Mouse (Mus musculus) C2C12 (cell line): ENCODE data around the gene Ccdc141. TPM values are rescaled to one million over a fixed set of nuclear protein-coding genes. Genes with fewer than 3 reads are reported as not detected.
"Not testable (repeated sequence)": the region's sequence is repeated elsewhere in the genome, so short reads cannot be mapped to it uniquely, and the experiment has no call there.

Experiments used
- H3K27me3 ChIP-seq: one replicate; pipeline ENCODE4 v1.6.1; 2011; ENCODE audit not compliant: control insufficient read depth, insufficient read depth, insufficient read length
- H3K36me3 ChIP-seq: one replicate; pipeline ENCODE4 v1.6.1; 2011; ENCODE audit not compliant: control insufficient read depth, insufficient read depth
- H3K4me3 ChIP-seq: one replicate; pipeline ENCODE4 v1.5.1; 2011; ENCODE audit warnings: mild to moderate bottlenecking, control low read depth; ENCODE audit not compliant: poor library complexity, insufficient read depth, severe bottlenecking
- H3K79me2 ChIP-seq: one replicate; pipeline ENCODE4 v1.6.1; 2011; ENCODE audit not compliant: control insufficient read depth, insufficient read depth
- H3K79me3 ChIP-seq: one replicate; pipeline ENCODE4 v1.6.1; 2011; ENCODE audit warnings: low read depth, control low read depth
- H3ac ChIP-seq: one replicate; pipeline ENCODE3; 2011; ENCODE audit warnings: low read depth; ENCODE audit not compliant: control insufficient read depth, insufficient read length
- CEBPB ChIP-seq: IDR thresholded peaks from one replicate; pipeline ENCODE4 v1.6.1; 2011; ENCODE audit warnings: low read depth, mild to moderate bottlenecking, control low read depth, moderate library complexity
- CTCF ChIP-seq: IDR thresholded peaks from one replicate; pipeline ENCODE4 v1.5.1; 2011; ENCODE audit not compliant: control insufficient read depth, insufficient read depth, insufficient read length
- FOSL1 ChIP-seq: IDR thresholded peaks from one replicate; pipeline ENCODE4 v1.8.0; 2011; ENCODE audit warnings: mild to moderate bottlenecking, low read length; ENCODE audit not compliant: poor library complexity, insufficient read depth, severe bottlenecking
- MAX ChIP-seq: IDR thresholded peaks from one replicate; pipeline ENCODE4 v1.6.1; 2011; ENCODE audit warnings: mild to moderate bottlenecking, control low read depth
- MYOD1 ChIP-seq: IDR thresholded peaks from one replicate; pipeline ENCODE4 v1.6.1; 2011; ENCODE audit warnings: low read depth; ENCODE audit not compliant: control insufficient read depth, insufficient read length
- MYOG ChIP-seq: IDR thresholded peaks from one replicate; pipeline ENCODE4 v1.6.1; 2011; ENCODE audit not compliant: control insufficient read depth, insufficient read length; ENCODE audit errors: extremely low read depth
- USF1 ChIP-seq: IDR thresholded peaks from one replicate; pipeline ENCODE4 v1.6.1; 2011; ENCODE audit warnings: low read depth, mild to moderate bottlenecking, control low read depth, moderate library complexity
- polyA plus RNA-seq: library from polyadenylated mRNA; unstranded; fragments of >200 nt; fragmentation: generic; extraction: Trizol; gene quantifications from one replicate; pipeline ENCODE4 v1.2.1, GENCODE M21; 2012; ENCODE audit warnings: missing spikeins

Ccdc141 gene
- polyA plus RNA-seq, 1 experiment = 0.77 TPM

DNA sequence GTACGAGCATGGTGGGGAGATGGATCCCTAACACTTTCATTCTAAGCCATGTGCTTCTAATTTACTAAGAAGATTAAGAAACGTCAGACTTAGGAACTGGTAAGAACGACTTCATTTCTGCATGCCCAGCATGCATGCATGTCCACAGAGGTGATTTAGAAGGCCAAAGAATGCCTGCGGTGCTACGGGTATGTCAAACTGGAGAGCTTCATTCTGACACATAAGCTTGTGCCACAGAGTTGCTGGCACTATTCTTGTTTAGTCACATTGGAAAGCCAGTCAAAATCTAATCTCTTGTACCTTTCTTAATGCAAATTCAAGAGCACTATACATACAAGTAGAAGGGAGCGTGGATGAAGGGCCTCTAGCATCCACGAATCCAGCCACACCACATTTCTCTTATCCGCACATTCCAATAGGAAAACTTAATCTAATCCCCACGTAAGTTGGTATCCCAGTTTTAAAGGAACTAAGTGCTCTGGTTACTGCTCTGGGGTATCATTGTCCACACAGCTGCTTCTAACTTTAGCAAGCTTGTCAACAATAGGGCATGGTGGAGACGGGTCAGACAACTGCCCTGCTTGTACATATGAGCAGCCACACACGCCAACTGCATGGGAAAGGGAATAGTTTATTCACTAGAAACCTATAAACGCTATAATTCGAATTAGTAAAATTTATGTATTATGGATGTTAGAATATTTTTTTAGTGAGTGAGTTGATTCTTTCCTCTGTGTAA lies 136.9 kb downstream of the Ccdc141 start:
- no peaks in the 10 kb centered on the region for H3K27me3 ChIP-seq
- H3K79me2 ChIP-seq = no peaks in the 10 kb centered on the region
- H3K4me3 ChIP-seq = no peak overlapping the region
- TF ChIP-seq CTCF (no peak), CEBPB (no peak), MYOD1 (no peak), MYOG (no peak), FOSL1 (no peak), USF1 (no peak), MAX (no peak)
- no peak overlapping the region for H3ac ChIP-seq
- no peaks in the 10 kb centered on the region for H3K36me3 ChIP-seq
- no peaks in the 10 kb centered on the region for H3K79me3 ChIP-seq

DNA sequence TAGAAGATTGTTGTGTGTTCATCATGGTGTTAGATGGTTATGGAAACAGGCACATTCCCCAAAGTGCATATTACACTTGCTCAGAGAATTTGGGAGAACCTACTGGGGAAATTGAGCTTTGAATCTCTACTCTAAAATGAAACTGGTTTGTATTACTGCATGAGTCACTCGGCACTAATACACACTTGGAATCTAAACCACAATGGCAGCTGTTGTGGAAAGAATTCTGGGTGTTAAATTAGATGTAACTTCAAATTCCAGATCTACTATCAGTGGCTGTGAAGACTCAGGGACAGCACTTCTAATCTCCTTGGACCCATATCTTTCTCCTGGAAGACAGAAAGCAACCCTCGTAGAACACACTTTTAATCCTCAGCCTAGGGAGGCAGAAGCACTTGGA lies 149.8 kb downstream of the Ccdc141 start:
- Histone ChIP-seq H3K27me3 (no peaks in the 10 kb centered on the region), H3K79me2 (no peaks in the 10 kb centered on the region), H3K79me3 (no peaks in the 10 kb centered on the region), H3K4me3 (no peak overlapping the region), H3K36me3 (no peaks in the 10 kb centered on the region), H3ac (no peak overlapping the region)
- TF ChIP-seq CEBPB (no peak), MYOD1 (peak; percentile 85)

DNA sequence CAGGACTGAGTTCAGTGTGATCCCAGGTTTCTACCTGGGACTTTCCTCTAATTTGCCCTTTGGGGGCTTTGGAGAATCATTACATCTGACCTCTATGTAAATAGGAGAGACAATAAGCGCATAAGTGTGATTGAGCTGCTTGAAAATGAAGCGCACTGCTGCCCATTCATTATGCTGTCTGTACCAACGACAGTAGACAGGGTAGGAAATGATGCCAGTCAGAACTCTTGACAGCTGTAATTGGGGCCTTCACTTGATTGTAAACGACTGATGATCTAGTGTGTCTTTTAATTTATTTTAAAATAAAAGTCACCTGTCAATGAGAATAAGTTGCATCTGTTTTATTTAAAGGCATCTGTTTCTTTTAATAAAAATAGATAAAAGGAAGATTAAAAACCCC lies 152.7 kb downstream of the Ccdc141 start:
- no peak for TF ChIP-seq CTCF
- TF ChIP-seq FOSL1 = no peak
- TF ChIP-seq USF1 = no peak
- no peak for TF ChIP-seq MYOD1
- no peak overlapping the region for H3ac ChIP-seq
- no peak overlapping the region for H3K4me3 ChIP-seq
- H3K27me3 ChIP-seq = no peaks in the 10 kb centered on the region
- H3K79me2 ChIP-seq = no peaks in the 10 kb centered on the region
- H3K79me3 ChIP-seq = no peaks in the 10 kb centered on the region
- no peaks in the 10 kb centered on the region for H3K36me3 ChIP-seq

DNA sequence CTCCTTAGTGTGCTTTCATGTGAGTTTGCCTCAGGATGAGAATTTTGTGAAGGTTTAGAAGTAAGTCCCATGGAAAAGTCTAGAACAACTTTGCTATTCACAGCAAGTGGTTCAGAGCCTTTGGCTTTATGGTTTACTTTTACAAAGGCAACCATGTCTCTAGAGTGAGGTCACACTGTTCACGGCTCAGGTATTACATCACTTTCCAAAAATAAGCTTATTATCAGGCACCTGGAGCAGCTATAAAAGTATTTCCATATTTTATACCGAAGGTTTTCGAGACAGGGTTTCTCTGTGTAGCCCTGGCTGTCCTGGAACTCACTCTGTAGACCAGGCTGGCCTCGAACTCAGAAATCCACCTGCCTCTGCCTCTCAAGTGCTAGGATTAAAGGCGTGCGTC lies 157.0 kb downstream of the Ccdc141 start:
- H3K36me3 ChIP-seq, H3K79me3 ChIP-seq, H3K4me3 ChIP-seq, H3K27me3 ChIP-seq, H3ac ChIP-seq, H3K79me2 ChIP-seq: not testable (repeated sequence)

DNA sequence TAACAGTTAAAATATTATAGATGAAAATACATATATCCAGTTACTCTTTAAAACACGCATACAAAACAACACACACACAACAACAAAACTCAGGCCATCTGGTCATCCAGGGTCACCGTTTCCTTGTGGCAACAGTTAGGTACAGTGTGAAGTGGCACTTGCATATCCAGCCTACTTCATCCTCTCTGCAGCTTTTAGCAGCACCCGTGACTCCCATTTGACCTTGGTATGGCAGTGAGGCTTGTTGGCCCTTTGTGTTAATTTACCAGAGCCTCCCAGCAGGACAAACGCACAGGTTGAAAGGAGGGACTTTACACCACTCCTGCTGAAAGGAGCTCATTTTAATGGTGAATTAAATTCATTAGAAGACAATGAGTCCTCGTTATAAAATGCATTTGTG lies 158.5 kb downstream of the Ccdc141 start:
- no peak for TF ChIP-seq CTCF
- TF ChIP-seq MYOG = no peak
- no peak for TF ChIP-seq CEBPB
- no peak for TF ChIP-seq FOSL1
- TF ChIP-seq USF1 = no peak
- no peak for TF ChIP-seq MAX
- no peak for TF ChIP-seq MYOD1
- no peaks in the 10 kb centered on the region for H3K79me2 ChIP-seq
- H3K27me3 ChIP-seq = no peaks in the 10 kb centered on the region
- H3ac ChIP-seq = no peak overlapping the region
- no peak overlapping the region for H3K4me3 ChIP-seq
- H3K79me3 ChIP-seq = no peaks in the 10 kb centered on the region
- H3K36me3 ChIP-seq = no peaks in the 10 kb centered on the region

DNA sequence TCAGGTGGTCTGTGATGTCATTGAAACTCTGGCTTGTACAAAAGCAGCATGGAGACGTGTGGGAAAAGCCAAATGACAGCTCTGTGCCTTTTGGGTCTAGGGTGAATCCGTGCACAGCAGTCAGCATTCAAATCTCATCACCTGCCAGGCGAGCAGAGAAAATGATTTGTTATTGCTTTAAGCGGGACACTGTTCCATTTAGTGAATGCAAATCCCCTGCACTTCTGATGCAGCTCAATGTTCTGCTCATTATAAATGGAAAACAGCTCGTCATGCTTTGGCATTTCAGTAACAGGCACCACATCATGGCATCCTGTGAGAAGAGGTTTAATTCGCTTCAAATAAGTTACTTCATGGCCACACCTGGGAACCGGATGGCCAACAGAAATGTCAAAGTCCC lies 163.4 kb downstream of the Ccdc141 start:
- no peaks in the 10 kb centered on the region for H3K36me3 ChIP-seq
- TF ChIP-seq USF1 (no peak), MAX (no peak)
- H3ac ChIP-seq = no peak overlapping the region
- no peaks in the 10 kb centered on the region for H3K27me3 ChIP-seq
- no peaks in the 10 kb centered on the region for H3K79me2 ChIP-seq
- H3K4me3 ChIP-seq = no peak overlapping the region
- no peaks in the 10 kb centered on the region for H3K79me3 ChIP-seq

DNA sequence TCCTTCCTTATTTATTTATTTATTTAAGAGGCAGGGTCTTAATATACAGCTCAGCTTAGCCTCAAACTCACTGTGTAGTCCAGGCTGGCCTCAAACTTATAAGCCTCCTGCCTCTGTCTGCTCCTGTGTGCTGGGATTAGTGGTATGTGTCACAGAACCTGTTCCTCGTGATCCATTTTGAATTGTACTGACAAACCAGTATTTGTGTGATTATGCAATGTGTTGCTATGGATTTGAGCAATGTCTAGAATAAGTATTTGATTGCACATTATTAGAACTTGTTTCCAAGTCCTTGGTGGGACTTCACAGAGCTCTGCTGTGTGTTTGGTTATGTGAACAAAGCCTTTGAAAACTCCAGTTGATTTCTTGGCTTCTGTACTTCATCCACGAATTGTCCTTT lies 167.3 kb downstream of the Ccdc141 start:
- Histone ChIP-seq H3K79me2 (no peaks in the 10 kb centered on the region), H3K27me3 (no peaks in the 10 kb centered on the region), H3K4me3 (no peak overlapping the region), H3ac (no peak overlapping the region), H3K79me3 (no peaks in the 10 kb centered on the region), H3K36me3 (no peaks in the 10 kb centered on the region)
- no peak for TF ChIP-seq MYOG
- TF ChIP-seq CEBPB = no peak
- TF ChIP-seq FOSL1 = no peak
- no peak for TF ChIP-seq MAX
- no peak for TF ChIP-seq USF1
- no peak for TF ChIP-seq MYOD1
- TF ChIP-seq CTCF = no peak
